Mouse (Mus musculus) intestine, postnatal 0 days (tissue): ENCODE measurements around the gene Chd1. TPM values are rescaled to one million over a fixed set of nuclear protein-coding genes. Genes with fewer than 3 reads are reported as not detected.

Source experiments
- ATAC-seq: fragments of 200-750 bp; cut with Nextera tagmentation; 2 replicates; pipeline ENCODE4 v1.8.0; 2017; ENCODE audit warnings: mild to moderate bottlenecking, moderate TSS enrichment, moderate library complexity
- H3K27ac ChIP-seq: fragments of 300-500 bp; sonication (generic); 2 replicates; pipeline ENCODE4 v1.5.1; 2014; ENCODE audit warnings: mild to moderate bottlenecking, low read depth, low read length, moderate library complexity
- H3K27me3 ChIP-seq: fragments of 300-500 bp; sonication (generic); replicated peaks from 2 replicates; pipeline ENCODE4 v1.6.1; 2014; ENCODE audit warnings: low read length, mixed read lengths; ENCODE audit not compliant: control insufficient read depth, insufficient read depth
- H3K36me3 ChIP-seq: fragments of 300-500 bp; sonication (generic); 2 replicates; pipeline ENCODE4 v1.6.1; 2014; ENCODE audit warnings: mild to moderate bottlenecking, moderate library complexity; ENCODE audit not compliant: control insufficient read depth, insufficient read depth
- H3K4me1 ChIP-seq: fragments of 300-500 bp; sonication (generic); replicated peaks from 2 replicates; pipeline ENCODE4 v1.6.1; 2014; ENCODE audit warnings: antibody characterized with exemption, low read length, mixed read lengths; ENCODE audit not compliant: control insufficient read depth, insufficient read depth
- H3K4me2 ChIP-seq: fragments of 300-500 bp; sonication (generic); replicated peaks from 2 replicates; pipeline ENCODE4 v1.6.1; 2014; ENCODE audit warnings: low read depth, mild to moderate bottlenecking, moderate library complexity
- H3K4me3 ChIP-seq: fragments of 300-500 bp; sonication (generic); 2 replicates; pipeline ENCODE4 v1.5.1; 2014; ENCODE audit warnings: low read depth, low read length
- H3K9ac ChIP-seq: fragments of 300-500 bp; sonication (generic); 2 replicates; pipeline ENCODE4 v1.6.1; 2014; ENCODE audit warnings: mild to moderate bottlenecking, low read depth, low read length
- H3K9me3 ChIP-seq: fragments of 300-500 bp; sonication (generic); 2 replicates; pipeline ENCODE4 v1.6.1; 2016; ENCODE audit warnings: mixed run types; ENCODE audit not compliant: control insufficient read depth
- CTCF ChIP-seq: sonication (generic); IDR thresholded peaks from 2 replicates; pipeline ENCODE4 v1.5.1; 2016; ENCODE audit warnings: low read depth, mild to moderate bottlenecking, control low read depth, antibody characterized with exemption, moderate library complexity
- WGBS: fragments of 180-500 bp; shearing (Covaris S2); extraction: QIAGEN DNeasy Blood & Tissue Kit; methylation state at CpG from one replicate; pipeline ENCODE4 v1.1.7; 2014; 5-methylcytosine and 5-hydroxymethylcytosine counted together
- polyA plus RNA-seq: library from polyadenylated mRNA; unstranded; fragments of >200 nt; fragmentation: Nextera tagmentation; extraction: Ambion mirVana; gene quantifications from 2 replicates; pipeline ENCODE4 v1.2.1, GENCODE M21; 2015

The Chd1 gene
- polyA plus RNA-seq, 1 experiment from 2014 or later: 14.1 TPM

- no peak for ATAC-seq
- H3K36me3 ChIP-seq: peaks cover 18% of the 10 kb centered on the region; the same call in 1 of the 2 replicates
- no peaks in the 10 kb centered on the region for H3K27me3 ChIP-seq
- no peak overlapping the region for H3K27ac ChIP-seq
- H3K4me3 ChIP-seq: no peak overlapping the region
- no peak overlapping the region for H3K9ac ChIP-seq
- TF ChIP-seq CTCF: no peak
- H3K4me1 ChIP-seq: peaks cover 9% of the 10 kb centered on the region; the same call in 1 of the 2 replicates
- 91% methylated on average over 23 of the region's 23 CpGs for WGBS
- H3K9me3 ChIP-seq: no peaks in the 10 kb centered on the region
- no peak overlapping the region for H3K4me2 ChIP-seq
Measured at GRCm38 (mm10) chr17:15807295-15807984, 102.7 kb downstream of the Chd1 start.

- Histone ChIP-seq H3K4me3 (no peak overlapping the region), H3K9ac (no peak overlapping the region), H3K36me3 (peaks cover 18% of the 10 kb centered on the region; the same call in 1 of the 2 replicates), H3K4me1 (peaks cover 9% of the 10 kb centered on the region; the same call in 1 of the 2 replicates), H3K4me2 (no peak overlapping the region), H3K27ac (no peak overlapping the region), H3K27me3 (no peaks in the 10 kb centered on the region), H3K9me3 (no peaks in the 10 kb centered on the region)
- no peak for TF ChIP-seq CTCF
- WGBS: 55% methylated on average over 4 of the region's 4 CpGs
- ATAC-seq: no peak
Measured at GRCm38 (mm10) chr17:15808015-15808414, 103.2 kb downstream of the Chd1 start.

- Histone ChIP-seq H3K4me3 (no peak overlapping the region), H3K9ac (no peak overlapping the region), H3K4me1 (peaks cover 9% of the 10 kb centered on the region; the same call in 1 of the 2 replicates), H3K27ac (no peak overlapping the region), H3K9me3 (no peaks in the 10 kb centered on the region), H3K4me2 (no peak overlapping the region), H3K36me3 (peaks cover 21% of the 10 kb centered on the region; the same call in 1 of the 2 replicates), H3K27me3 (no peaks in the 10 kb centered on the region)
- no peak for TF ChIP-seq CTCF
- ATAC-seq: no peak
- WGBS: 36% methylated on average over 10 of the region's 10 CpGs
Measured at GRCm38 (mm10) chr17:15808468-15809374, 104.0 kb downstream of the Chd1 start.

GRCm38 (mm10) chr17:15809949-15810348 is 105.2 kb downstream of the Chd1 start:
- H3K4me2 ChIP-seq: no peak overlapping the region
- no peak overlapping the region for H3K27ac ChIP-seq
- no peak overlapping the region for H3K4me3 ChIP-seq
- H3K9ac ChIP-seq: no peak overlapping the region
- WGBS: 70% methylated on average over 2 of the region's 2 CpGs
- ATAC-seq: no peak
- peaks cover 21% of the 10 kb centered on the region; the same call in 1 of the 2 replicates for H3K36me3 ChIP-seq
- H3K9me3 ChIP-seq: no peaks in the 10 kb centered on the region
- peaks cover 9% of the 10 kb centered on the region; the same call in 1 of the 2 replicates for H3K4me1 ChIP-seq
- TF ChIP-seq CTCF: no peak
- no peaks in the 10 kb centered on the region for H3K27me3 ChIP-seq

GRCm38 (mm10) chr17:15812136-15812778 is 107.5 kb downstream of the Chd1 start:
- Histone ChIP-seq H3K27ac (no peak overlapping the region), H3K4me2 (no peak overlapping the region), H3K9ac (no peak overlapping the region), H3K4me1 (peaks cover 9% of the 10 kb centered on the region), H3K27me3 (no peaks in the 10 kb centered on the region), H3K9me3 (no peaks in the 10 kb centered on the region), H3K36me3 (peaks cover 9% of the 10 kb centered on the region; the same call in 1 of the 2 replicates), H3K4me3 (no peak overlapping the region)
- no peak for ATAC-seq
- no peak for TF ChIP-seq CTCF
- WGBS: 78% methylated on average over 13 of the region's 13 CpGs

- H3K36me3 ChIP-seq: peaks cover 10% of the 10 kb centered on the region; the same call in 1 of the 2 replicates
- WGBS: 53% methylated on average over 3 of the region's 3 CpGs
- H3K27me3 ChIP-seq: no peaks in the 10 kb centered on the region
- no peak for ATAC-seq
- no peaks in the 10 kb centered on the region for H3K9me3 ChIP-seq
- TF ChIP-seq CTCF: no peak
- H3K4me1 ChIP-seq: peaks cover 9% of the 10 kb centered on the region
- H3K27ac ChIP-seq: no peak overlapping the region
- H3K4me2 ChIP-seq: no peak overlapping the region
- H3K4me3 ChIP-seq: no peak overlapping the region
- no peak overlapping the region for H3K9ac ChIP-seq
Measured at GRCm38 (mm10) chr17:15813658-15814212, 109.0 kb downstream of the Chd1 start.
